Mouse (Mus musculus) urinary bladder, postnatal 4 days (tissue): ENCODE measurements around the gene Rabgap1l.
"Not testable (repeated sequence)": the region's sequence is repeated elsewhere in the genome, so short reads cannot be mapped to it uniquely, and the experiment has no call there.

ENCODE experiments used
- DNase-seq, 2 experiments: peaks; one replicate each; pipeline ENCODE4 v3.0.0; 2021 to 2022; ENCODE audit warnings: low spot score in 2 of 2

Rabgap1l gene

GRCm38 (mm10) chr1:160282166-160282874, 510.7 kb downstream of the Rabgap1l start:
- not testable (repeated sequence) for DNase-seq

GRCm38 (mm10) chr1:160281337-160282084, 511.5 kb downstream of the Rabgap1l start:
- no peak for DNase-seq

- no peak for DNase-seq
Observed at GRCm38 (mm10) chr1:160280603-160281002, 512.4 kb downstream of the Rabgap1l start.

- DNase-seq, result no peak
Observed at GRCm38 (mm10) chr1:160277940-160278682, 514.9 kb downstream of the Rabgap1l start.

- DNase-seq, result no peak
Observed at GRCm38 (mm10) chr1:160275248-160275647, 517.8 kb downstream of the Rabgap1l start.

GRCm38 (mm10) chr1:160273133-160273743, 519.8 kb downstream of the Rabgap1l start:
- DNase-seq, result no peak

GRCm38 (mm10) chr1:160271282-160271967, 521.6 kb downstream of the Rabgap1l start:
- no peak for DNase-seq

GRCm38 (mm10) chr1:160268322-160268721, 524.7 kb downstream of the Rabgap1l start:
- no peak for DNase-seq

GRCm38 (mm10) chr1:160263630-160264346, 529.2 kb downstream of the Rabgap1l start:
- DNase-seq, result no peak

- DNase-seq, result no peak
Observed at GRCm38 (mm10) chr1:160263053-160263452, 530.0 kb downstream of the Rabgap1l start.

- DNase-seq, result no peak
Observed at GRCm38 (mm10) chr1:160262415-160262814, 530.6 kb downstream of the Rabgap1l start.

GRCm38 (mm10) chr1:160261849-160262248, 531.2 kb downstream of the Rabgap1l start:
- no peak for DNase-seq

- no peak for DNase-seq
Observed at GRCm38 (mm10) chr1:160260605-160261004, 532.4 kb downstream of the Rabgap1l start.

GRCm38 (mm10) chr1:160259884-160260283, 533.1 kb downstream of the Rabgap1l start:
- DNase-seq, result no peak

GRCm38 (mm10) chr1:160253108-160253507, 539.9 kb downstream of the Rabgap1l start:
- no peak for DNase-seq

- no peak for DNase-seq
Observed at GRCm38 (mm10) chr1:160251388-160252007, 541.5 kb downstream of the Rabgap1l start.

- DNase-seq, result no peak
Observed at GRCm38 (mm10) chr1:160250782-160251181, 542.2 kb downstream of the Rabgap1l start.

GRCm38 (mm10) chr1:160249786-160250185, 543.2 kb downstream of the Rabgap1l start:
- DNase-seq, result no peak

- DNase-seq, result no peak
Observed at GRCm38 (mm10) chr1:160247473-160247872, 545.5 kb downstream of the Rabgap1l start.

GRCm38 (mm10) chr1:160246844-160247243, 546.2 kb downstream of the Rabgap1l start:
- DNase-seq, result no peak
